Mouse (Mus musculus) lung, embryonic 15.5 days (tissue): ENCODE measurements at regions not wholly inside any gene's neighbourhood (a gene's known extent, or its start where the extent isn't known, plus 50 kb on each side); places are given as distances from the start of the nearest gene placed in this dataset.

Source experiments
- ATAC-seq: fragments of 200-750 bp; cut with Nextera tagmentation; 2 replicates; pipeline ENCODE4 v1.8.0; 2017; ENCODE audit warnings: moderate number of reproducible peaks, borderline replicate concordance; ENCODE audit not compliant: low FRiP score, low TSS enrichment; ENCODE audit errors: extremely low read depth
- H3K27ac ChIP-seq: fragments of 300-500 bp; sonication (generic); 2 replicates; pipeline ENCODE4 v1.5.1; 2015; ENCODE audit warnings: moderate library complexity, mild to moderate bottlenecking, inconsistent platforms
- H3K27me3 ChIP-seq: fragments of 300-500 bp; sonication (generic); 2 replicates; pipeline ENCODE4 v1.6.1; 2015; ENCODE audit warnings: inconsistent platforms
- H3K36me3 ChIP-seq: fragments of 300-500 bp; sonication (generic); 2 replicates; pipeline ENCODE4 v1.6.1; 2015; ENCODE audit warnings: inconsistent platforms
- H3K4me1 ChIP-seq: fragments of 300-500 bp; sonication (generic); 2 replicates; pipeline ENCODE4 v1.6.1; 2015; ENCODE audit warnings: inconsistent platforms
- H3K4me2 ChIP-seq: fragments of 300-500 bp; sonication (generic); 2 replicates; pipeline ENCODE4 v1.6.1; 2015; ENCODE audit warnings: inconsistent platforms, mild to moderate bottlenecking, moderate library complexity
- H3K4me3 ChIP-seq: fragments of 300-500 bp; sonication (generic); 2 replicates; pipeline ENCODE4 v1.5.1; 2015; ENCODE audit warnings: mild to moderate bottlenecking, inconsistent platforms
- H3K9ac ChIP-seq: fragments of 300-500 bp; sonication (generic); 2 replicates; pipeline ENCODE4 v1.6.1; 2015; ENCODE audit warnings: inconsistent platforms
- H3K9me3 ChIP-seq: fragments of 300-500 bp; sonication (generic); 2 replicates; pipeline ENCODE4 v1.6.1; 2016; ENCODE audit warnings: inconsistent platforms
- WGBS: fragments of 180-500 bp; shearing (Covaris S2); methylation state at CpG from one replicate; pipeline ENCODE4 v1.1.7; 2015; 5-methylcytosine and 5-hydroxymethylcytosine counted together

GRCm38 (mm10) chr8:43956500-43956899 lies 246.7 kb upstream of the Adam34 start:
- no peak for ATAC-seq
- H3K9me3 ChIP-seq = no peaks in the 10 kb centered on the region
- no peak overlapping the region for H3K4me2 ChIP-seq
- H3K4me3 ChIP-seq = no peak overlapping the region
- H3K4me1 ChIP-seq = no peaks in the 10 kb centered on the region
- H3K9ac ChIP-seq = no peak overlapping the region
- no peak overlapping the region for H3K27ac ChIP-seq
- WGBS = 76% methylated on average over 3 of the region's 3 CpGs
- no peaks in the 10 kb centered on the region for H3K27me3 ChIP-seq
- H3K36me3 ChIP-seq = no peaks in the 10 kb centered on the region

DNA sequence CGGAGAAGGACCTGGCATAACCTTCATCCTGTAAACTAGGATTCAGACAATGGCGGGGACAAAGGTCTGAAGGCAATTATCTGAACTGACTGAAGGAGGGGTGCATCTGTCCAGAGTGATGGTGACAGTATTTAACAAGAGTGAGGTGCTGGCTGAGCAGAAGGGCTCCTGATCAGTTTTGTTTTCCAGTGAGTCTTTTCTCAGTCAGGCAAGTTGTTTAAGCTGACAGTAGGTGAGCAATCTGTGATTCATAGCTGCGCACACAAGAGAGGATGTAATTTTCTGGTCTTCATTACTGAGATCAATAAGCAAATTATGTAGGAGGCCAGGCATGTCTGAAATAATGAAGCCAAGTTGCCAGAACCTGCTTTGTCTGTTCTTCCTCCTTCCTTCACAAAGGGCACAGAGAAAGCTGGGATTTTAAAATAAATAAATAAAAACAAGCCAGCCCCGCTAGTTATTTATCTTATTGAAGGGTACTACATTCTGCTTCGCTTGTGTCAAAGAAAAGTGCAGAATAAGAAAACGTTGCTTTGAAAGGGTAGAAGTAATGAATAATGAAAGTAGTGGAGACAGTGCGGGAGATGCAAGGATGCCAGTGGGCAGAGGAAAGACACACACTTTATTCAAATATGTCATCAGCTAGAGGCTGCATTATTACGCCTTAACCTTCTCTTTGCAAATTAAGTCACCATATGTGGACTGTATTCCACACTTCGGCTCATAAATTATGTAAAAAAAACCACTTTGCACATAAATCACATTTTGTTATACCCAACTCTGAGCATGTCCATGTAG lies 239.6 kb upstream of the Adam34 start:
- H3K9me3 ChIP-seq = no peaks in the 10 kb centered on the region
- no peak overlapping the region for H3K27ac ChIP-seq
- no peaks in the 10 kb centered on the region for H3K36me3 ChIP-seq
- H3K4me1 ChIP-seq = no peaks in the 10 kb centered on the region
- no peak overlapping the region for H3K4me3 ChIP-seq
- no peaks in the 10 kb centered on the region for H3K27me3 ChIP-seq
- no peak overlapping the region for H3K9ac ChIP-seq
- H3K4me2 ChIP-seq = 0 out of 2 replicates have a peak overlapping the region, but pooled peaks have one; percentile 16
- no peak for ATAC-seq
- 34% methylated on average over 9 of the region's 9 CpGs for WGBS

DNA sequence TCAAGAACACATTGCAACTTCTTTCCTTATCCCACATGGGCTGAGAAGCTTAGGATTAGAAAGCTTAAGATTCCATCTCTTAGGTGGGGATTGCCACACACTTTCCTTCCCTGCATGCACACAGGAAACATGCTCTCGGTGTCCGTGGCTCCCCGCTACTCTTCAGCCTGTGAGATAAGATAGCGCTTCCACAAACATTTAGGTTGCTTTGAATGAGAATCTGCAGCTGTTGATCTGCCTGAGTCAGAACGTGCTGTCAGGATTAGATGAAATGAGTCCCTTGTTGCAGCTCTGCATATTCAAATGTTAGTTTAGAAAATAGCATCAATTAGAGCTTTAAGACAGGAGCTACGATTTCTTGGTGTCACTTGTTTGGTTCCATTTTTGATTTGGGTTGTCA lies 239.0 kb upstream of the Adam34 start:
- no peak overlapping the region for H3K9ac ChIP-seq
- ATAC-seq = no peak
- H3K4me3 ChIP-seq = no peak overlapping the region
- H3K36me3 ChIP-seq = no peaks in the 10 kb centered on the region
- no peak overlapping the region for H3K27ac ChIP-seq
- H3K4me2 ChIP-seq = 0 out of 2 replicates have a peak overlapping the region, but pooled peaks have one; percentile 16
- no peaks in the 10 kb centered on the region for H3K4me1 ChIP-seq
- no peaks in the 10 kb centered on the region for H3K27me3 ChIP-seq
- 6% methylated on average over 6 of the region's 6 CpGs for WGBS
- no peaks in the 10 kb centered on the region for H3K9me3 ChIP-seq

- Histone ChIP-seq H3K9me3 (no peaks in the 10 kb centered on the region), H3K4me3 (no peak overlapping the region), H3K27me3 (no peaks in the 10 kb centered on the region), H3K4me1 (no peaks in the 10 kb centered on the region), H3K36me3 (no peaks in the 10 kb centered on the region), H3K4me2 (no peak overlapping the region), H3K9ac (no peak overlapping the region), H3K27ac (no peak overlapping the region)
- no peak for ATAC-seq
Observed at GRCm38 (mm10) chr8:43931727-43932126, 221.9 kb upstream of the Adam34 start.

DNA sequence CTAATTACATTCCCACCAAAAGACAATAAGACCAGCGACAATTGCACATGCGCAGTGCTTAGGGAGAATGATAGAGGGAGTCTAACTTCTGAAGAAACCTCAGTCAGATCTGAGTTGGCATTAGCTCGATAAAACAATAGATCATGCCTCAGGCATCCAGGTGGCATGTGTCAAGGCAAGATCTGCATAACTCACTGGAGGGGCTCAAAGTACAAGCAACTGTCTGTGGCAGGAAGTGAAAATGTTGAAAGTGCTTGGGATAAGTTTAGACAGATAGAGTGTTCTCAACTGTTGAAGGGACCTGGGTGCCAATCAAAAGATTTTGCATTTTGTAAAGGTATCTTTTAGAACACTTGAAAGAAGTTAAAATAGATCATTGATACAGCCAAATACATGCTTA lies 213.1 kb upstream of the Adam34 start:
- ATAC-seq = no peak
- Histone ChIP-seq H3K4me2 (no peak overlapping the region), H3K4me3 (no peak overlapping the region), H3K9me3 (no peaks in the 10 kb centered on the region), H3K9ac (no peak overlapping the region), H3K36me3 (no peaks in the 10 kb centered on the region), H3K27me3 (no peaks in the 10 kb centered on the region), H3K27ac (no peak overlapping the region), H3K4me1 (no peaks in the 10 kb centered on the region)
- 75% methylated on average over 3 of the region's 3 CpGs for WGBS

GRCm38 (mm10) chr8:43921263-43921662 lies 211.4 kb upstream of the Adam34 start:
- no peak for ATAC-seq
- H3K4me2 ChIP-seq = no peak overlapping the region
- H3K9ac ChIP-seq = no peak overlapping the region
- H3K4me3 ChIP-seq = no peak overlapping the region
- 66% methylated on average over 7 of the region's 7 CpGs for WGBS
- no peaks in the 10 kb centered on the region for H3K36me3 ChIP-seq
- no peaks in the 10 kb centered on the region for H3K9me3 ChIP-seq
- H3K27me3 ChIP-seq = no peaks in the 10 kb centered on the region
- H3K27ac ChIP-seq = no peak overlapping the region
- H3K4me1 ChIP-seq = no peaks in the 10 kb centered on the region

- Histone ChIP-seq H3K27ac (no peak overlapping the region), H3K9me3 (no peaks in the 10 kb centered on the region), H3K27me3 (no peaks in the 10 kb centered on the region), H3K36me3 (no peaks in the 10 kb centered on the region), H3K4me2 (no peak overlapping the region), H3K4me3 (no peak overlapping the region), H3K9ac (no peak overlapping the region), H3K4me1 (no peaks in the 10 kb centered on the region)
- 46% methylated on average over 3 of the region's 3 CpGs for WGBS
- no peak for ATAC-seq
Observed at GRCm38 (mm10) chr8:43906119-43906518, 196.3 kb upstream of the Adam34 start.

- Histone ChIP-seq H3K27ac (no peak overlapping the region), H3K9ac (no peak overlapping the region), H3K4me1 (no peaks in the 10 kb centered on the region), H3K27me3 (no peaks in the 10 kb centered on the region), H3K4me2 (no peak overlapping the region), H3K4me3 (no peak overlapping the region), H3K36me3 (no peaks in the 10 kb centered on the region), H3K9me3 (no peaks in the 10 kb centered on the region)
- ATAC-seq = no peak
Observed at GRCm38 (mm10) chr8:43895171-43895570, 185.3 kb upstream of the Adam34 start.

- no peaks in the 10 kb centered on the region for H3K36me3 ChIP-seq
- no peak overlapping the region for H3K4me3 ChIP-seq
- ATAC-seq = no peak
- H3K27ac ChIP-seq = no peak overlapping the region
- no peaks in the 10 kb centered on the region for H3K9me3 ChIP-seq
- H3K9ac ChIP-seq = no peak overlapping the region
- H3K4me1 ChIP-seq = no peaks in the 10 kb centered on the region
- WGBS = 62% methylated on average over 3 of the region's 3 CpGs
- H3K4me2 ChIP-seq = no peak overlapping the region
- H3K27me3 ChIP-seq = no peaks in the 10 kb centered on the region
Observed at GRCm38 (mm10) chr8:43853820-43854590, 144.2 kb upstream of the Adam34 start.
